Mouse (Mus musculus) gastrocnemius, postnatal 10 days (tissue): ENCODE measurements at regions not wholly inside any gene's neighbourhood (a gene's known extent, or its start where the extent isn't known, plus 50 kb on each side); places are given as distances from the start of the nearest gene placed in this dataset.
"Not testable (repeated sequence)": the region's sequence is repeated elsewhere in the genome, so short reads cannot be mapped to it uniquely, and the experiment has no call there.

Source experiments
- DNase-seq: peaks from one replicate; pipeline ENCODE4 v3.0.0; 2021; ENCODE audit warnings: mixed read lengths

- no peak for DNase-seq
These were observed 187.2 kb upstream of the Tsc22d2 start for GRCm38 (mm10) chr3:58227322-58227627.

DNA sequence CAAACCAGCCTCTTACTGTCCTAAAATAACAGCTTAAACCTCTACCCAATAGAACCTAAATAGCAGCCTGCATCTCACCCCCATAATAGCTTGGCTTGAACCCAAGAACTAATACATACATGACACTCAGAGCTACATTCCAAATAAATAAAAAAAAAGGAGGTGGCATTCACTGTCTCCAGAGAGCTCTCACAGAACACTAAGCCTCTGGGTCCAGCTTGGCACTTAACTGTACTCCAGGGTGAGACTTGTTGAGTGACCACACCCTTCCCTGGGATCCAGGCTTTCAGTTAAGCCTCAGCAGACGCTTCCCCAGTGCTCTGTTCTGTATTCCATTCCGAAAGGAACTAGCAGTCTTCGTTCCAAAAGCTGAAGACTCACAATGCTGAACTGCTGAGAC lies 186.3 kb upstream of the Tsc22d2 start:
- no peak for DNase-seq

DNA sequence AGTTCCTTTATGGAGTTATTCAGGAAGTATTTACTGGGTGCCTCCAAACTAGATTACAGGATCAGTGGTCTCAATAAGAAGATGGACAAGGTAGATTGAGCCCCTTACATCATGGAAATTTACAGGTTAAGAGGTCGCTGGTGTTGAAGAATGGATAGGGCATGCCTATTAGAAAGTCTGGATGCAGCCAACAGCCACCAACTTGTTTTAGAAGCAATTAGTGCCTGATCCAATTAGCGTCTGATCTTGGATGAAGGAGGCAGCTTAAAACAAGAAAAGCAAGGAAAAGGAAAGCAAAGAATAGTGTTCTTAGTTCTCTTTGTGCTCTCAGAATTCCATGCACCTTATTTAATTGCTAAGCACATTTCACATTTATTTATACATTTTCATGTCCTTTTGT lies 182.8 kb upstream of the Tsc22d2 start:
- DNase-seq, result no peak

- no peak for DNase-seq
These were observed 181.2 kb upstream of the Tsc22d2 start for GRCm38 (mm10) chr3:58233296-58233695.

GRCm38 (mm10) chr3:58234846-58235630 lies 179.5 kb upstream of the Tsc22d2 start:
- no peak for DNase-seq

GRCm38 (mm10) chr3:58238111-58238510 lies 176.4 kb upstream of the Tsc22d2 start:
- DNase-seq, result no peak

GRCm38 (mm10) chr3:58240775-58241174 lies 173.7 kb upstream of the Tsc22d2 start:
- no peak for DNase-seq

DNA sequence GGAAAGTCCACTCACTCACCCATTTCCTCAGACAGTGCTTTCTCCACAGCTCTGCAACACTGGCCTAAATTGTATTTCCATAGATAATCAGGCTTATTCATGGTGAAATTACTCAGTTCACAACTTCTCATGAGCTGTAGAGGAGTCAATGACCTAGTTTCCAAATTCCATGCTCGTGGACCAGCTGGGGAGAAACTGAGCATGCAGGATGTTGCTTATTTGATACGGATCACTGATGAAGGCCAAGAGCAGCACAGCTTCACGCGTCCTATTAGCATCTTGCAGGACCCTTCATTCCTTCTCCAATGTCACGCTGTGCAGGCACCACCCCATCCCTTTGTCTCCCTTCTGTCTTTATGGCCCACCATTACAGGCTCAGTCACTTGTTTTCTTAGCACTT lies 169.2 kb upstream of the Tsc22d2 start:
- DNase-seq, result no peak

DNA sequence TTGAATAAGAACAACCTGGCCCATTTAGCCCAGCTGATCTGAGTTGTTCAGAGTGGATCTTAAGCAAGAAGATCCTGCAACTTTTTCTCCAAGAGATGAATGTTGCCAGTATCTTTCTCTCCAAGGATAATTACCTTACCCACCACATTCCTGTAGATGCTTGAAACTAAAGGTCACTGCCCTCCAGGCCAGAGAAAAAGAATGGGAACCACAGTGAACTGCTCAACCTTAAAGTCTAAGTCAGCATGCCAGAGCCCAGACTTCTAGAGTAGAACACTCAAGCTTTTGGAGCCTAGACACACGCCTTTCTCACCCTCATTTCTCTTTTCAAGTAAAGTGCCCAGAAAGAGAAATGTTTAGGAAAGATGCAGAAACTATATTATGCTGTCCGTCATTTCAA lies 166.5 kb upstream of the Tsc22d2 start:
- DNase-seq, result no peak

GRCm38 (mm10) chr3:58253942-58254341 lies 160.6 kb upstream of the Tsc22d2 start:
- DNase-seq, result no peak

DNA sequence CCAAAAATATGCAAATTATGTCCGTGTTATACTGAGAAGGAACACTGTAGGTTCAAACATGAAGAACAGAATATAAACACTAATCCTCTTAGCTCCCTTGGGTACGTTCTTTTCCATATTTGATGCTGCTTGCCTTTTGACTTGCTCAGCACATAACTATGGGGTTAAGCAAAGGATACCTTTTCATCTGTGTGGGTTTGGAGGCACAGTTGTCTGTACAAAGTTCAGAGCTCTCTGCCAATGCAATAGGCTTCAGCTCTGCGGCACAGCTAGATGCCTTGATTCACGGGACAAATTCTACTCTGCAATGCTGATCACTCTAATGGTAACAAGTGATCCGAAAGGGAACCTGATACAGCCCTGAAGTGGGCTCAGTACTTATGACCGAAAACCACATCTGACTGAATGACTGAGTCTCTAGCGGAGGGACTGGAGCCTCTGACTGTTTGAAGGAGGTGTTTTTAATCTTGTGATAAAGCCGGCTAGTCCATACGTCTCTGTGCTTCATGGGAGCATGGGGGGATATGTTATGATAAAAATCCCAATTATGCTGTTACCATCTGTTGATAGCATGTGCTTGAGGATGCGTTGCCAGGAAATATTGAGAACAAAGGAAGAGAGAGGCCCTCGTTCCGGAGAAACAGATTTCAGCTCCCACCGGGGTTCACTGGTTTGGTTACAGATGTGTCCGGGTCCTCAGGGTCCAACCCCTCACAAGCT lies 146.7 kb upstream of the Tsc22d2 start:
- DNase-seq, result no peak

DNA sequence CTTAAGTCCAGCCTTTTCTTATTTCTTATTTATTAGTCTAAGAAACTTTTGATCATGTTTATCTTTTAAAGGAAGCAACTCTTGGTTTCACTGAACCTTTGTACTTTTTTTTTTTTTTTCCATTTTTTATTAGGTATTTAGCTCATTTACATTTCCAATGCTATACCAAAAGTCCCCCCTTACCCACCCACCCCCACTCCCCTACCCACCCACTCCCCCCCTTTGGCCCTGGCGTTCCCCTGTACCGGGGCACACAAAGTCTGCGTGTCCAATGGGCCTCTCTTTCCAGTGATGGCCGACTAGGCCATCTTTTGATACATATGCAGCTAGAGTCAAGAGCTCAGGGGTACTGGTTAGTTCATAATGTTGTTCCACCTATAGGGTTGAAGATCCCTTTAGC lies 143.1 kb upstream of the Tsc22d2 start:
- DNase-seq, result not testable (repeated sequence)

DNA sequence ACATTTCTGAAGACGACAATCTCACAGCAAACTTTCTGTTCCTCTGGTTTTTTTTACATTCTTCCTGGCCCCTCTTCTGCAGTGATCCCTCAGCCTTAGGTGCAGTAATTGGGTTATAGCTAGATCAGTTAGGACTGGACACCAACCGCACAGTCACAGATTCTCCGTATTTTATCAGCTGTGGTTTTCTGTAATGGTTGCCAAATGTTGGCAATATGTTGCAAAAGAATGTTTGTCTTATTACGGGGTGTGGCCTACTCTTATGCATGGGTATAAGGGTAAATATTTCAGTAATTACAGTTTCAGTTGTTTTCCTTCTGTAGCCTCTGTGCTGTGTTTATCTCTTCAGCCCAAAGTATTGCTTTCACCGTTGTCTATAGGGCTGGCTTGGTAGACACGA lies 133.2 kb upstream of the Tsc22d2 start:
- no peak for DNase-seq

GRCm38 (mm10) chr3:58284371-58284770 lies 130.1 kb upstream of the Tsc22d2 start:
- DNase-seq, result not testable (repeated sequence)

- DNase-seq, result no peak
These were observed 118.7 kb upstream of the Tsc22d2 start for GRCm38 (mm10) chr3:58295810-58296209.

- DNase-seq, result no peak
These were observed 114.3 kb upstream of the Tsc22d2 start for GRCm38 (mm10) chr3:58300213-58300612.

GRCm38 (mm10) chr3:58300801-58301485 lies 113.6 kb upstream of the Tsc22d2 start:
- no peak for DNase-seq

GRCm38 (mm10) chr3:58302322-58302721 lies 112.2 kb upstream of the Tsc22d2 start:
- no peak for DNase-seq

DNA sequence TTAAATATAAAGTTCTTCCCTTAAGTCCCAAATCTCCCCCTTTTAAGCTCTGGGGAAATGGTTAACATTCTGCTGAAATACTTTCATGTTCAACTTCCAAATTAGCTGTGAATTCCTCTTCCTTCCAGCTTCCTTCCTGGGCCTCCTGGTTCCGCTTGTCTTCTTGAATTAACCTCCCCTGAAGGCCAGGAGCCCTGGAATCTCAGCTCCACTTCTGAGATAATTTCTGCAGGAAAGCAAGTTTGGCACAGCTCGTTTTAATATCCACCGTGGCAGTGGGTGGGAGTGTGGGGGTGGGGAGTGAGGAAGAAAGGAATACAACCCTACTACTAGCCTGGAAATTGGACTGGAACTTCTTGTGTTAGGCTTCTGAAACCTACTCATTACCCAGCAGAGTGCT lies 110.8 kb upstream of the Tsc22d2 start:
- no peak for DNase-seq

- DNase-seq, result no peak
These were observed 104.9 kb upstream of the Tsc22d2 start for GRCm38 (mm10) chr3:58309601-58310000.

- no peak for DNase-seq
These were observed 104.1 kb upstream of the Tsc22d2 start for GRCm38 (mm10) chr3:58310390-58310789.

DNA sequence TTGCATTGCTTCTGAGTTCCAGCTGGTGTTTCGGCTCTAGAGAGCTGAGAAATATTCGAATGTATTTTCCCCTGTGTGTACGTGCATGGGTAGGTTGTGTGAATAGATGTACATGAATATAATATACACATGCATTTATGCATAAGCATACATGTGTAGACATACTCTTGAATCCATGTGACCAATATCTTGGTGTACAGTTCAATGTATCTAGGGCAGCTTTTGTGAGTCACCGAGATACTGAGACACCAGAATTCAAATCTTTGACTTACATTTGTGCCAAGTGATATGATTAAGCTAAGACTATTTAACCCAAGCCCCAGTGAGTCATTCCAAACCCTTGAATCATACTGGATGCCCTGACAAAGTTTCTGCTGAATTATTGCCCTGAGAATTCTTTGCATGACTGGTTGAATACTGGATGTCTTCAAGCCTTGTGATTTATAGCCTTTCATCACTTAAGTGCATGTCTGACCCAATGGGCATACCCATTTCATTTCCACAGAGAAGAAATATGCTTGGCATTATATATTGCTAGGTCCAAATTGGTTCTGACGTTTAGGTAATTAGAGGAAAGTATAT lies 103.3 kb upstream of the Tsc22d2 start:
- DNase-seq, result no peak

DNA sequence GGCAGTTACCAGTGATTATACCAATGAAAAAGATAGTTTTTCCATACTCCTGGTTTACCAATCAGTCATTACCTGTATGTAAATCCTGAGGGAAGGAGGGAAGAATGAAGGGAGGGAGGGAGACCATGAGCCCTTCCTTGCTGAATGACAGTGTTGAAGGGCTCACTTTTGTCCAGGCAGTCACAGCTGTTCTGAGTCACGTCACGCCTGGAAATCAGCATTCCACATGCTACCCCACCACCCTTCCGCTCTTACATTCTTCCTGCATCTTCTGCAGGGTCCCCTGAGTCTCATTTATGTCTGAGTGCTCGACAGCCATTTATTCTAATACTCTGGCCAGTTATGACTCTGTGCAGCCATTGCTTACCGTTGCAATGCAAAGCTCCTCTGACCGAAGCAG lies 101.9 kb upstream of the Tsc22d2 start:
- DNase-seq, result no peak
